Mouse (Mus musculus) MEL (cell line): ENCODE measurements around the gene Rfxank. TPM values are rescaled to one million over a fixed set of nuclear protein-coding genes. Genes with fewer than 3 reads are reported as not detected.

ENCODE experiments used
- DNase-seq: peaks from one replicate; pipeline ENCODE4 v3.0.0; 2011; ENCODE audit warnings: low read depth, low spot score
- H3K27ac ChIP-seq: 2 replicates; pipeline ENCODE4 v1.5.1; 2012; ENCODE audit warnings: low read depth, mild to moderate bottlenecking, control low read depth, low read length, moderate library complexity; ENCODE audit not compliant: control insufficient read depth
- H3K27me3 ChIP-seq, 2 experiments: fragments of 150-350 bp in 1 of 2; sonication (generic) in 1 of 2; 2 replicates each; pipeline ENCODE4 v1.6.1; 2012; ENCODE audit warnings: low read length in 2 of 2, mild to moderate bottlenecking in 2 of 2, improper control_type of control experiment in 1 of 2, moderate library complexity in 1 of 2; ENCODE audit not compliant: insufficient read depth in 2 of 2, control insufficient read depth in 1 of 2
- H3K36me3 ChIP-seq, 2 experiments: 2 replicates each; pipeline ENCODE4 v1.6.1; 2012 to 2014; ENCODE audit warnings: low read length in 2 of 2, improper control_type of control experiment in 1 of 2, inconsistent platforms in 1 of 2, mild to moderate bottlenecking in 1 of 2; ENCODE audit not compliant: insufficient read depth in 2 of 2, control insufficient read depth in 1 of 2
- H3K4me1 ChIP-seq, 2 experiments: fragments of 150-350 bp in 1 of 2; sonication (generic) in 1 of 2; 2 replicates each; pipeline ENCODE4 v1.6.1; 2012; ENCODE audit warnings: low read length in 2 of 2, improper control_type of control experiment in 1 of 2, mild to moderate bottlenecking in 1 of 2; ENCODE audit not compliant: insufficient read depth in 2 of 2, control insufficient read depth in 1 of 2
- H3K4me3 ChIP-seq, 2 experiments: fragments of 150-350 bp in 1 of 2; sonication (generic) in 1 of 2; 2 replicates each; pipeline ENCODE4 v1.5.1; 2012; ENCODE audit warnings: low read depth in 2 of 2, low read length in 2 of 2, mild to moderate bottlenecking in 2 of 2, moderate library complexity in 2 of 2, control low read depth in 1 of 2, improper control_type of control experiment in 1 of 2; ENCODE audit not compliant: control insufficient read depth in 1 of 2, insufficient read depth in 1 of 2
- H3K79me2 ChIP-seq: 2 replicates; pipeline ENCODE4 v1.6.1; 2012; ENCODE audit warnings: mild to moderate bottlenecking, low read length, moderate library complexity; ENCODE audit not compliant: control insufficient read depth, poor library complexity, insufficient read depth
- H3K9ac ChIP-seq: 2 replicates; pipeline ENCODE4 v1.6.1; 2012; ENCODE audit warnings: low read depth, mild to moderate bottlenecking, control low read depth, low read length, moderate library complexity; ENCODE audit not compliant: control insufficient read depth, poor library complexity, severe bottlenecking
- H3K9me3 ChIP-seq: fragments of 150-350 bp; sonication (generic); replicated peaks from 2 replicates; pipeline ENCODE4 v1.6.1; 2012; ENCODE audit warnings: mild to moderate bottlenecking, low read length, improper control_type of control experiment, moderate library complexity; ENCODE audit not compliant: insufficient read depth
- BHLHE40 ChIP-seq: IDR thresholded peaks from 2 replicates; pipeline ENCODE4 v1.6.1; 2012; ENCODE audit warnings: low read depth, mild to moderate bottlenecking, inconsistent platforms, low read length, improper control_type of control experiment, borderline replicate concordance
- CHD1 ChIP-seq: IDR thresholded peaks from 2 replicates; pipeline ENCODE4 v1.6.1; 2012; ENCODE audit warnings: low read depth, mild to moderate bottlenecking, inconsistent platforms, low read length, improper control_type of control experiment
- CTCF ChIP-seq, 3 experiments: IDR thresholded peaks in 2 of 3; conservative IDR thresholded peaks in 1 of 3; 2 replicates each; pipeline ENCODE4 v1.5.1; 2011 to 2012; ENCODE audit warnings: low read length in 3 of 3, low read depth in 2 of 3, mild to moderate bottlenecking in 2 of 3, improper control_type of control experiment in 1 of 3, inconsistent platforms in 1 of 3, mixed read lengths in 1 of 3, moderate library complexity in 1 of 3; ENCODE audit not compliant: control insufficient read depth in 1 of 3, insufficient read depth in 1 of 3, poor library complexity in 1 of 3, severe bottlenecking in 1 of 3
- EP300 ChIP-seq, 2 experiments: IDR thresholded peaks; 2 replicates each; pipeline ENCODE4 v1.6.1; 2011; ENCODE audit warnings: improper control_type of control experiment in 2 of 2, low read length in 2 of 2, low read depth in 1 of 2, mild to moderate bottlenecking in 1 of 2
- GATA1 ChIP-seq: IDR thresholded peaks from 2 replicates; pipeline ENCODE4 v1.6.1; 2011; ENCODE audit warnings: low read depth, low read length, improper control_type of control experiment
- MXI1 ChIP-seq: IDR thresholded peaks from 2 replicates; pipeline ENCODE4 v1.6.1; 2011; ENCODE audit warnings: mild to moderate bottlenecking, low read depth, low read length, improper control_type of control experiment
- MYC ChIP-seq: IDR thresholded peaks from 2 replicates; pipeline ENCODE4 v1.6.1; 2011; ENCODE audit warnings: low read depth, mild to moderate bottlenecking, low read length, improper control_type of control experiment, moderate library complexity
- POLR2AphosphoS2 ChIP-seq: IDR thresholded peaks from 2 replicates; pipeline ENCODE4 v1.6.1; 2011; ENCODE audit warnings: low read length, improper control_type of control experiment
- RAD21 ChIP-seq: IDR thresholded peaks from 2 replicates; pipeline ENCODE4 v1.6.1; 2011; ENCODE audit warnings: mild to moderate bottlenecking, low read depth, low read length, improper control_type of control experiment
- RCOR1 ChIP-seq: IDR thresholded peaks from 2 replicates; pipeline ENCODE4 v1.6.1; 2012; ENCODE audit warnings: low read depth, mild to moderate bottlenecking, inconsistent platforms, low read length, improper control_type of control experiment
- SIN3A ChIP-seq: IDR thresholded peaks from 2 replicates; pipeline ENCODE4 v1.6.1; 2012; ENCODE audit warnings: low read length, improper control_type of control experiment, inconsistent platforms
- SMC3 ChIP-seq: IDR thresholded peaks from 2 replicates; pipeline ENCODE4 v1.6.1; 2011; ENCODE audit warnings: low read depth, low read length, improper control_type of control experiment
- TAL1 ChIP-seq: IDR thresholded peaks from 2 replicates; pipeline ENCODE4 v1.6.1; 2012; ENCODE audit warnings: mild to moderate bottlenecking, inconsistent platforms, low read length, moderate library complexity, mixed read lengths
- TBP ChIP-seq: IDR thresholded peaks from 2 replicates; pipeline ENCODE4 v1.8.0; 2011; ENCODE audit warnings: low read depth, low read length, improper control_type of control experiment
- USF2 ChIP-seq, 2 experiments: IDR thresholded peaks; 2 replicates each; pipeline ENCODE4 v1.6.1; 2011 to 2012; ENCODE audit warnings: improper control_type of control experiment in 2 of 2, low read length in 2 of 2, borderline replicate concordance in 1 of 2, inconsistent platforms in 1 of 2, low read depth in 1 of 2, mild to moderate bottlenecking in 1 of 2; ENCODE audit not compliant: insufficient read depth in 1 of 2
- ZC3H11A ChIP-seq: IDR thresholded peaks from 2 replicates; pipeline ENCODE4 v1.6.1; 2012; ENCODE audit warnings: low read depth, mild to moderate bottlenecking, inconsistent platforms, low read length, improper control_type of control experiment
- ZKSCAN1 ChIP-seq: IDR thresholded peaks from 2 replicates; pipeline ENCODE4 v1.6.1; 2012; ENCODE audit warnings: low read depth, mild to moderate bottlenecking, inconsistent platforms, low read length, improper control_type of control experiment, moderate library complexity
- ZNF384 ChIP-seq: IDR thresholded peaks from 2 replicates; pipeline ENCODE4 v1.6.1; 2012; ENCODE audit warnings: low read depth, mild to moderate bottlenecking, inconsistent platforms, low read length, improper control_type of control experiment
- polyA plus RNA-seq, 2 experiments: library from polyadenylated mRNA; stranded (reverse) in 1 of 2; unstranded in 1 of 2; fragments of >175 nt in 1 of 2; fragments of >200 nt in 1 of 2; gene quantifications; 2 replicates each; pipeline versions ENCODE4 v1.2.1 to v1.2.4; 2012; ENCODE audit warnings: low replicate concordance in 2 of 2, low read depth in 1 of 2; ENCODE audit not compliant: insufficient read length in 2 of 2, insufficient read depth in 1 of 2, missing spikeins in 1 of 2
- total RNA-seq: library from RNA; depleted of rRNA; stranded (reverse); fragments of 300-350 nt; gene quantifications from 2 replicates; pipeline ENCODE4 v1.2.3, GENCODE M21; 2012

Rfxank gene
- total and polyA plus RNA-seq, 3 experiments, result 5.0 to 7.2 TPM; not detected in 1

DNA sequence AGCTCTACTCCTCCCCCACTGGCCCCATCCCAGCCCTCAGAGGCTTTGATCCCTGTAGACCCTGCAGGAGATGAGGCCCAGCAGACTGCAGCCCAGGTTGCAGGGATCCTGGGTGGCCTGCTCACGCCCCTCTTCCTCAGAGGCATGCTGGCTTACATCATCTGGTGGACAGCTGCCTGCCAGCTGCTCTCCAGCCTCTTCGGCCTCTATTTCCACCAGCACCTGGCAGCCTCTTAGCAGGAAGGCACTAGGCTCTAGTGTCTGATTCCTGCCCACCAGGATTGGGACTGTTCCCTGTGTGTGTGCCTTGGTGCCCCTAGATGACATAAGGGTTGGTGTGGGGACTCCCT lies 42.9 kb upstream of the Rfxank start (continued):
- no peak for TF ChIP-seq TAL1

DNA sequence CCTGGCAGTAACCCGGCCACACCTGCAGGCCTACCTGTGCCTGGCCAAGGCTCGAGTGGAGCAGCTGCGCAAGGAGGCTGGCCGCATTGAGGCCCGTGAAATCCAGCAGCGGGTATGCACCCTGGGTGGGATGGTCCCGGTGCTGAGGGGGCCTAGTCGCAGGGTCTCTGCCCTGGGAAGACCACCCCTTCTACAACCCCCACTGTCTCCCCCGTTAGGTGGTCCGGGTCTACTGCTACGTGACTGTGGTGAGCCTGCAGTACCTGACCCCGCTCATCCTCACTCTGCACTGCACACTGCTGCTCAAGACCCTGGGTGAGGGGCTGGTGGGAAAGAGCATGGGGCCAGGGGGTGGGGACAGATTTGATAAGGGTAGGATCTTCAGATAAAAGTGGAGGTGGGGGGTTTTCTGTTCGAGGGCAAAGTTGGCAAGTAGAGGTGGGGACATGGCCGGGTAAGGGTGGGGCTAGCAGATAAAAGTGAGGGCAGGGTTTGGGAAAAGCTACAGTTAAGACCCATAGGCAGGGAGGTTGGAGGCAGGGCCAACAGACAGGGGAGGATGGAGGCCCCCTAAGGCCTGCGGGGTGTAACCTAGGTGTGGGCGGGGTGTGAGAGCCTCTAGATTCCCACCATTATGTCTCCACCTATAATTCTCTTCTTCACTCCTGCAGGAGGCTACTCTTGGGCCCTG lies 42.4 kb upstream of the Rfxank start:
- no peak overlapping the region for H3K4me3 ChIP-seq
- no peaks in the 10 kb centered on the region for H3K27me3 ChIP-seq
- no peak overlapping the region; the same call in 1 of the 2 replicates for H3K9ac ChIP-seq
- DNase-seq, result peak; percentile 52
- H3K4me1 ChIP-seq, result peaks cover 6 to 10% of the 10 kb centered on the region in 2 experiments
- H3K79me2 ChIP-seq, result no peaks in the 10 kb centered on the region
- no peak overlapping the region for H3K27ac ChIP-seq
- TF ChIP-seq EP300 (IDR thresholded peaks at IDR 0.05; ENCODE audit: low read depth in 1 of 2, low read length in 2 of 2) (peak in 1 of 2 experiments; percentile 13; a peak in 1 of 4 replicates), TBP (no peak), GATA1 (no peak), RCOR1 (no peak)
- peaks cover 0 to 9% of the 10 kb centered on the region in 2 experiments; a peak in 2 of 4 replicates for H3K36me3 ChIP-seq
- no peaks in the 10 kb centered on the region for H3K9me3 ChIP-seq

DNA sequence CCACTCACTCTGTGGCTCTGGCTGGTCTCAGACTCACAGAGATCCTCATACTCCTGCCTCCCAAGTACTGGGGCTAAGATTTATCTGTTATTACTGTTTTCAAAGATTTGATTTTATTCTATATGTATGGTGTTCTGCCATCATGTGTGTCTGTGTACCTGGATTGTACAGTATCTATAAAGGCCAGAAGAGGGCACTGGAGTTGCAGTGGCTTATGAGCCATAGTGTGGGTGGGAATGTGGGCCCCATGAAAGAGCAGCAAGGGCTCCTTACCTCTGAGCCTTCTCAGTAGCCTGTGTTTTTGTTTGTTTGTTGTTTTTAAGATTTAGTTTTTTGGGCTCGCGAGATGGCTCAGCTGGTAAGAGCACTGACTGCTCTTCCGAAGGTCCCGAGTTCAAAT lies 40.1 kb upstream of the Rfxank start:
- TF ChIP-seq SIN3A (no peak), ZC3H11A (peak; percentile 23; the same call in 1 of the 2 replicates), CTCF (IDR thresholded peaks at IDR 0.05 in 2 of 3, conservative IDR thresholded peaks at IDR 0.05 in 1 of 3; ENCODE audit: control insufficient read depth in 1 of 3, insufficient read depth in 1 of 3, low read depth in 2 of 3, low read length in 3 of 3, poor library complexity in 1 of 3, severe bottlenecking in 1 of 3) (peak; percentile 37 to 58 (median 44); a peak in 5 of 6 replicates), ZNF384 (no peak), SMC3 (peak; percentile 52), RAD21 (peak; percentile 52)
- H3K9ac ChIP-seq, result no peak overlapping the region
- H3K4me3 ChIP-seq, result no peak overlapping the region
- no peaks in the 10 kb centered on the region; the same call in 1 of the 2 replicates for H3K79me2 ChIP-seq
- peak; percentile 59 for DNase-seq
- no peaks in the 10 kb centered on the region for H3K27me3 ChIP-seq
- peaks cover 0 to 9% of the 10 kb centered on the region in 2 experiments; a peak in 2 of 4 replicates for H3K36me3 ChIP-seq
- H3K4me1 ChIP-seq, result peaks cover 6 to 12% of the 10 kb centered on the region in 2 experiments
- H3K27ac ChIP-seq, result no peak overlapping the region
- no peaks in the 10 kb centered on the region for H3K9me3 ChIP-seq

DNA sequence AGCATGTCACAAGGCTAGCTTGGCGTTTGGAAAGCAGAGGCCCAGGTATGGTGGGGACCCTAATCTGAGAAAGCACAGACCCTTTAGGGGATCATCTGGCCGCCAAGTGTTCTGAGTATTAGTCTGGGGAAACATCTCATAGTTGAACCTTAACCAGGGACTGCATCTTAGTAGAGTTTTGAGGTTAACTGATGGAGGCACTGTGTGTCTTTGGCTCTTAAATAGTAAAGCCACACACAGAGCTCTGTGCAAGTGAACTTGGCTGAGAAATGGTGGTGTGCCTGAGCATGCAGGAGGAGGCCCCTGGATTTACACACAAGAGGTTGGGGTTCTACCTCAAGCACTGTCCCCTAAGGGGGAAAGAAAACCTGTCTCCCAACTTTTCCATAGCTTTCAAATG lies 39.3 kb upstream of the Rfxank start:
- Histone ChIP-seq H3K4me3 (no peak overlapping the region), H3K27ac (no peak overlapping the region), H3K9ac (no peak overlapping the region), H3K36me3 (peaks cover 0 to 14% of the 10 kb centered on the region in 2 experiments; a peak in 2 of 4 replicates), H3K4me1 (peaks cover 10 to 19% of the 10 kb centered on the region in 2 experiments), H3K9me3 (no peaks in the 10 kb centered on the region), H3K27me3 (no peaks in the 10 kb centered on the region), H3K79me2 (peaks cover 5% of the 10 kb centered on the region)
- DNase-seq, result peak; percentile 39
- no peak for TF ChIP-seq SMC3
- TF ChIP-seq ZNF384, result peak; percentile 87
- no peak for TF ChIP-seq ZKSCAN1
- no peak for TF ChIP-seq USF2 (IDR thresholded peaks at IDR 0.05; ENCODE audit: borderline replicate concordance in 1 of 2, insufficient read depth in 1 of 2, low read depth in 1 of 2, low read length in 2 of 2)
- no peak for TF ChIP-seq MXI1
- no peak for TF ChIP-seq POLR2AphosphoS2
- TF ChIP-seq CHD1, result no peak
- TF ChIP-seq RAD21, result no peak
- TF ChIP-seq TBP, result peak; percentile 86
- TF ChIP-seq BHLHE40, result no peak
- TF ChIP-seq MYC, result no peak
- TF ChIP-seq, all 39 proteins: peak for 2
